Mouse (Mus musculus) forebrain, embryonic 12.5 days (tissue): ENCODE data around the gene Srcap. TPM values are rescaled to one million over a fixed set of nuclear protein-coding genes. Genes with fewer than 3 reads are reported as not detected.
"Not testable (repeated sequence)": the region's sequence is repeated elsewhere in the genome, so short reads cannot be mapped to it uniquely, and the experiment has no call there.

Source experiments
- ATAC-seq: fragments of 200-750 bp; cut with Nextera tagmentation; 2 replicates; pipeline ENCODE4 v1.8.0; 2017; ENCODE audit warnings: moderate TSS enrichment; ENCODE audit not compliant: low FRiP score
- H3K27ac ChIP-seq: fragments of 300-500 bp; sonication (generic); 2 replicates; pipeline ENCODE4 v1.5.1; 2016; ENCODE audit warnings: mild to moderate bottlenecking
- H3K27me3 ChIP-seq: fragments of 300-500 bp; sonication (generic); 2 replicates; pipeline ENCODE4 v1.6.1; 2016; ENCODE audit warnings: mild to moderate bottlenecking
- H3K36me3 ChIP-seq: fragments of 300-500 bp; sonication (generic); replicated peaks from 2 replicates; pipeline ENCODE4 v1.6.1; 2016; ENCODE audit warnings: mild to moderate bottlenecking
- H3K4me1 ChIP-seq: fragments of 300-500 bp; sonication (generic); 2 replicates; pipeline ENCODE4 v1.6.1; 2016
- H3K4me2 ChIP-seq: fragments of 300-500 bp; sonication (generic); 2 replicates; pipeline ENCODE4 v1.6.1; 2016; ENCODE audit warnings: mild to moderate bottlenecking, moderate library complexity
- H3K4me3 ChIP-seq: fragments of 300-500 bp; sonication (generic); replicated peaks from 2 replicates; pipeline ENCODE4 v1.5.1; 2016; ENCODE audit warnings: mild to moderate bottlenecking
- H3K9ac ChIP-seq: fragments of 300-500 bp; sonication (generic); 2 replicates; pipeline ENCODE4 v1.6.1; 2016; ENCODE audit warnings: mild to moderate bottlenecking
- H3K9me3 ChIP-seq: fragments of 300-500 bp; sonication (generic); 2 replicates; pipeline ENCODE4 v1.6.1; 2016
- WGBS: fragments of 180-500 bp; shearing (Covaris S2); methylation state at CpG from one replicate; pipeline ENCODE4 v1.1.7; 2016; 5-methylcytosine and 5-hydroxymethylcytosine counted together
- polyA plus RNA-seq: library from polyadenylated mRNA; unstranded; fragments of >200 nt; fragmentation: Nextera tagmentation; extraction: Ambion mirVana; gene quantifications from 2 replicates; pipeline ENCODE4 v1.2.1, GENCODE M21; 2016

Gene Srcap
- polyA plus RNA-seq: 87.4 and 92.1 TPM in 2 replicates

DNA sequence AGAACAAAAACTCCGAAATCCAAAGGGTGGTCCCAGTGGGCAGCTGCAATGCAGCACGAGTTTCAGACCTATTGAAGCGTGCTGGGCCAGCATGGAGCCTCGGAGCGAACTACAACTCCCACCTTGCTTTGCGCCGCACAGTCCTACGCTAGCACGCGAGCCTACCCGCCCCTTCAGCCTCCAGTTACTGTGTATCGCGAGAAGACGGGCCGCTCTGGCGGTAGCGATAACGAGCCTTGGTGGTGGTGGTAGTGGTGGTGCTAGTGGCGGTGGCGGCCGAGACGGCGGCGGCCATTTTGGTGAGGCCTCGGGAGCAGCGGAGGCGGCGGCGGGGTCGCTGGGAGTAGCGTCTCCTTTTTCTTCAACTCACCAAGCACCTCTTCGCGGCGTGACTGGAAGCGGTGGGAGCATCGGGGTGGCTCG, at the start of gene Srcap:
Srcap (plus strand) TSS at position 176 of the 423 bp plus-strand sequence.
- H3K27me3 ChIP-seq: no peaks in the 10 kb centered on the region
- WGBS: under 1% methylated on average over 37 of the region's 37 CpGs

DNA sequence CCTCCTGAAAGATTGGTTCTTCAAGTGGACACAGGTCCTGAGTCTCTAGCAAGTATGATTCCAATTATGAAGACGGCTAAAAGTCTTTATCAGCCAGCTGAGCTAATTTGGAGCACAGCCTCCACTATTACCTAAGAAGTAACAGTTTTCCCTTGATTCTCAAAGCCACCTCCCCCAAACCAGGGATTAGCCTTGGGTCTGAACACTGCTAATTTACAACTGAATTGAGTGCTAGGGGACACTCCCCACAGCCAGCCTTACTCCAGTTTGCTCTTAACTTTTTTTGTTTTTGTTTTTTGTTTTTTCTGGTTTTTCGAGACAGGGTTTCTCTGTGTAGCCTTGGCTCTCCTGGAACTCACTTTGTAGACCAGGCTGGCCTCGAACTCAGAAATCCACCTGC, 46.6 kb upstream of the Srcap start:
- Histone ChIP-seq H3K4me2 (no peak overlapping the region), H3K27ac (no peak overlapping the region), H3K9me3 (no peaks in the 10 kb centered on the region), H3K4me1 (peaks cover 12% of the 10 kb centered on the region), H3K4me3 (no peak overlapping the region), H3K9ac (no peak overlapping the region), H3K27me3 (no peaks in the 10 kb centered on the region), H3K36me3 (peaks cover 55% of the 10 kb centered on the region)
- no peak for ATAC-seq
- WGBS: 91% methylated on average over 3 of the region's 3 CpGs

More for the DNA sequence above, at the start of gene Srcap:
- ATAC-seq: peak; percentile 98
- Histone ChIP-seq H3K27ac (peak within 1 kb of the TSS; percentile 98), H3K4me3 (peak within 1 kb of the TSS; percentile 85), H3K9ac (peak within 1 kb of the TSS; percentile 88), H3K36me3 (peaks cover 21% of the 10 kb centered on the region), H3K9me3 (no peaks in the 10 kb centered on the region), H3K4me1 (peaks cover 22% of the 10 kb centered on the region), H3K4me2 (peak within 1 kb of the TSS; percentile 66)

DNA sequence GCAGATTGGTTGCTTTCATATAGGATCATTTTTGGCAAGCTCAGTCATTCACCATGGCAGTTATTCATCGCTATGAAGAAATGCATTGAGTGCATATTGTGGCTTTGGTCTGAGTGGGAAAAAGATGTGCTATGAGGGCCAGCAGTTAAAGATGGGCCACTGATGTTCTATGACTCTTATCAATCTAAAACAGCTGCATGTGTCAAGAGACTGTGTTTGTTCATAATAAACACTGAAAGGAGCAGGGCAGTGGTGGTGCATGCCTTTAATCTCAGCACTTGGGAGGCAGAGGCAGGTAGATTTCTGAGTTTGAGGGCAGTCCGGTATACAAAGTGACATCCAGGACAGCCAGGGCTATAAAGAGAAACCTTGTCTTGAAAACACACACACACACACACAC, 46.1 kb upstream of the Srcap start:
- H3K9ac ChIP-seq, H3K4me3 ChIP-seq, H3K4me2 ChIP-seq, H3K27ac ChIP-seq, H3K9me3 ChIP-seq, ATAC-seq, H3K27me3 ChIP-seq: not testable (repeated sequence)
- 96% methylated on average over 2 of the region's 2 CpGs for WGBS
- Histone ChIP-seq H3K4me1 (peaks cover 13% of the 10 kb centered on the region), H3K36me3 (peaks cover 50% of the 10 kb centered on the region)

DNA sequence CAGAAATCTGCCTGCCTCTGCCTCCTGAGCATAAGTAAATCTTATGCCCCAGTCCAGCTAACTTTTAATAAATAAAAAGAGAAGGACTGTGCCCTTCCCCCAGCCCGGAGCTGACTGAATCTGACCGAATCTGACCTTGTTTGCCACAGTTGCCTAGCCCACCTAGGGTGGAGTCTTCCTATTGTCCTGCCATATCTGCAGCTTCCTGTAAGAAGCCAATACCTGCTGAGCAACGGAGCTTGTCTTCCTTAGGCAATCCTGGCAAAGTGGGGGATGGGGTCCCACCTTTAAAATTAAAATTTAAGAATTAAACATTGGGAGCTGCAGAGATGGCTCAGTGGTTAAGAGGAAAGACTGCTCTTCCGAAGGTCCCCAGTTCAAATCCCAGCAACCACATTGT, 45.2 kb upstream of the Srcap start:
- peaks cover 13% of the 10 kb centered on the region for H3K4me1 ChIP-seq
- H3K9me3 ChIP-seq: no peaks in the 10 kb centered on the region
- 94% methylated on average over 4 of the region's 4 CpGs for WGBS
- no peak overlapping the region for H3K27ac ChIP-seq
- H3K4me3 ChIP-seq: no peak overlapping the region
- H3K27me3 ChIP-seq: no peaks in the 10 kb centered on the region
- H3K9ac ChIP-seq: no peak overlapping the region
- H3K36me3 ChIP-seq: peaks cover 46% of the 10 kb centered on the region
- no peak overlapping the region for H3K4me2 ChIP-seq
- no peak for ATAC-seq

DNA sequence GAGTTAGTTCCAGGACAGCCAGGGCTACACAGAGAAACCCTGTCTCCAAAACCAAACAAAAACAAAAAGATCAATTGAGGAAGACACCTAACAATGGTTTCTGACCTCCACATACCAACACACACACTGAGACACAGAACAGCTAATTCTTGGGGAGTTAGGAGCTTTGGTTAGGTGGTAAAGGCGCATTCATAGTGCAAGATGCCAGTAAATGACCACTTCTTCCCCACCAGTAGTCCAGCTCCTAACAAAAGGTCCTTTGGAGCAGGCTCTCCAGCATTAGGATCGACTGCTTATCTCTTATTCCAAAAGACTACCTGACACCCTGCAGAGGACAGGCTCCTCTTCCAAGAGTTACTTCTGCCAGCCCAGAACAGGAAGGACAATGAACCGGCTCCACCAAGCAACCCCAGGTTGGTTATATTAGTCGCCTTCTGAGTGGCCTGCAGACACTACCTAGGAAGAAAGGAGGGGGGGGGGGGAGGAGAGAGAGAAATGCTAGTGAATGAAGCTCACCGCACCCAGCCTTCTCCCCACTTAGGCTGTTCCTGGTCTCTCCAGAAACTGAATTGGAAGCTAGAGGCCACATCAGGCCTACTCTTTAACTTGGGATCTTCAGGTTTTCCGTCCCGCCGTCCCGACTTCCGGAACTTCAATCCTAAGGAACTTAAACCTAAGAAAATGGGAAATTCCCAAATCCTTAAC, 41.6 kb upstream of the Srcap start:
- peak; percentile 18; the same call in 1 of the 2 replicates for ATAC-seq
- Histone ChIP-seq H3K4me1 (peaks cover 22% of the 10 kb centered on the region), H3K4me2 (peak overlapping the region; percentile 94), H3K9me3 (no peaks in the 10 kb centered on the region), H3K4me3 (peak overlapping the region; percentile 79), H3K36me3 (peaks cover 53% of the 10 kb centered on the region), H3K27me3 (no peaks in the 10 kb centered on the region), H3K27ac (peak overlapping the region; percentile 99), H3K9ac (peak overlapping the region; percentile 94)
- 5% methylated on average over 10 of the region's 10 CpGs for WGBS

DNA sequence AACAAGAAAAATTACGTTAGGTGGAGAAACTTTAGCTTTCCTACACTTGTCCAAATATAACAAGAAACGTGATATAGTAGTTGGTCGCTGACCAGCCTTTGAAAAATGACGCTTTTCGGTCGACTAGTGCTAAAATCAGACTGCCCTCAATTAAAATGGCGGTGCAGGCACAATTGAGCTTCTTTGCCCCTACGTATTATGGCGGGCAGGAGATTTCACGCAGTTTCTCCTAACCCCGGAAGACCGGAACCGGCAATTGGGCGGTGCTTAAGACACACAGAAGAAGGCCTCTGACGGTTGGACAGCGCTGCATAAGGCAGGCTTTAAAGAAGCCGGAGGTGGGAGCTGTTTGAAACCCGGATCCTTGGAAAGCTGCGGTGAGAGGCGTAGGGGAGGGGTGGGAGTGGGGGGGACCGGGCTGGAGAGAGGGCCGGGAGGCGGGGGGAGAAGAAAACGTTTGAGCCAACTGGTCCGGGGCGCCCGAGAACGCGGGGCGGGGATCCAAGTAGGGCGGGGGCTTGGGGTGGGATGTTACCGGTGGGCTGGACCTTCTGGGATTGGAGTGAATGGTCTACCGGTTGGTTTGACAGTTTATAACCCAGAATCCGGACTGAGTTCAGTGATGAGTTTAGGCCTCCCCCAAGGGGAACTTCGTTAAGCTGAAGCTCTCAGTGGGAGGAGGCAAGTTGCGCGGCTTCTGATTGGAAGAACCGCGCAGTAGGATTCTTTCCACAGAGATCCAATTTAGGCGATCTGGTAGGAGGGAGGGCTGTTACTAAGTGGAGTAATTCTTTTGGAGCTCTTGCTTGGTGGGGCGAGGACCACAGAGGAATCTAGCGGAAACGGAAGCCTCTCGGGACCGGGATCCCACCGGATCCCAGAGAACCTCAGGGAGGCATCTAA, 40.8 kb upstream of the Srcap start:
- peak; percentile 95 for ATAC-seq
- Histone ChIP-seq H3K9ac (peak overlapping the region; percentile 94), H3K27me3 (no peaks in the 10 kb centered on the region), H3K27ac (peak overlapping the region; percentile 99), H3K4me1 (peaks cover 22% of the 10 kb centered on the region), H3K4me3 (peak overlapping the region; percentile 79), H3K36me3 (peaks cover 53% of the 10 kb centered on the region), H3K4me2 (peak overlapping the region; percentile 94), H3K9me3 (no peaks in the 10 kb centered on the region)
- WGBS: under 1% methylated on average over 46 of the region's 46 CpGs

DNA sequence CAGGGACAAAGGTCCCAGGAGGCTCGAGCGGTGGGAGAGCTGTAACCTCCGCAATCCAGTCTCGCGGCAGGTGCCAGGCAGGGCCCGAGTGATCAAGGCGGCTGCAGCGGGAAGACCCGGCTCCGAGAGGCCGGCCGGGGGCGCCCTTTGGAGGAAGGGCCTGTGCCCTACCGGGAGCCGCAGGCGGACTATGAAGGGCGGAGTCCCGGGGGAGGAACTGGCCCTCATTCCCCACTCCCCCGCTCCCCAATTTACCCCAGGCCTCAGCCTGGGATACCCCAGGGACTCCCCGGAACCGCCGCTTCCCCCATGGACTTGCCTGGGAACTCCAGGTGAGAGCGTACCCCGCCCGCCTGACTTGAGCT, 40.2 kb upstream of the Srcap start:
- Histone ChIP-seq H3K4me3 (peak overlapping the region; percentile 79), H3K27ac (peak overlapping the region; percentile 99), H3K36me3 (peaks cover 54% of the 10 kb centered on the region), H3K9ac (peak overlapping the region; percentile 94), H3K27me3 (no peaks in the 10 kb centered on the region), H3K9me3 (no peaks in the 10 kb centered on the region), H3K4me1 (peaks cover 24% of the 10 kb centered on the region), H3K4me2 (peak overlapping the region; percentile 94)
- ATAC-seq: peak; percentile 27
- 0% methylated on average over 24 of the region's 25 CpGs for WGBS

DNA sequence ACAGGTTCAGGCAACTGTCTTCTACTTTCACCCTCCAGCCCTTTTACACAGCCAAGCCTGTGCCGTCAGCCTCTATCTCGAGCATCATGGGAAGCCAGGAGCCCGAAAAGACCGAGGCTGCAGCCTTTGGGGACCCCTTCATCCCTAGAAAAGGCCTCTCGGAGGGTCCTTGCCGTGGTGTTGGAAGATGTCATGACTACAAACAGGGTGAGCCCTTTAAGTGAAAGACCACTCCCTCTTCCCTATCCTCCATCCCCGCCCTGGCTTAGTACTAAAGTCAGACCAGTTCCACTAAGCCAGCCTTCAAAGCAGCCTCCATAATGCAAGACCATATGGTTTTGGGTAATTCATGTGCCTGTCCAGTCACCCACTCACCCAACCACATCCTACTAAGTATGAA, 39.7 kb upstream of the Srcap start:
- peaks cover 53% of the 10 kb centered on the region for H3K36me3 ChIP-seq

DNA sequence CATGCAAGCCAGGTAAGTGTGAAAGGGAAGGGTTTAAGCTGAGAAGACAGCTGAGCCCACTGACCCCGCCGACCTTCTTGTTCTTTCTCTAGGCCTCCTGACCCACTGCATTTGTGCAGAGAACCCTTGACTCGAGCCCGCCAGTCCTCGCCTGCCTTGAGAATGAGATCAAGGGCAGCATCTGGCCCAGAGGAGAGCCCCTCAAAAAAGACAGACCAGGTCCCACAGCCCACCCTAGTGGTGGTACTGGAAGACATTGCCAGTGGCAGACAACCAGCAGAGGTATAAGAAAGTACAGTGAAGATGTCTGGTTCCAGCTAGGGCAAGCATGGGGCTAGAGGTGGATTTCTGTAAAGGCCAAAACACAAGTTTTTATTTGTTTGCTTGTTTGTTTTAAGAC, 38.1 kb upstream of the Srcap start:
- no peaks in the 10 kb centered on the region for H3K9me3 ChIP-seq
- H3K4me1 ChIP-seq: peaks cover 33% of the 10 kb centered on the region
- H3K4me3 ChIP-seq: no peak overlapping the region
- H3K27ac ChIP-seq: no peak overlapping the region
- H3K4me2 ChIP-seq: no peak overlapping the region
- peaks cover 42% of the 10 kb centered on the region for H3K36me3 ChIP-seq
- no peak for ATAC-seq
- no peaks in the 10 kb centered on the region for H3K27me3 ChIP-seq
- H3K9ac ChIP-seq: no peak overlapping the region
- WGBS: 88% methylated on average over 5 of the region's 5 CpGs

More for the DNA sequence above, 39.7 kb upstream of the Srcap start:
- 0% methylated on average over 7 of the region's 7 CpGs for WGBS
- H3K9ac ChIP-seq: peak overlapping the region; percentile 94
- H3K27me3 ChIP-seq: no peaks in the 10 kb centered on the region
- H3K4me1 ChIP-seq: peaks cover 28% of the 10 kb centered on the region
- H3K27ac ChIP-seq: peak overlapping the region; percentile 99
- H3K4me3 ChIP-seq: peak overlapping the region; percentile 79
- ATAC-seq: no peak
- no peaks in the 10 kb centered on the region for H3K9me3 ChIP-seq
- peak overlapping the region; percentile 94 for H3K4me2 ChIP-seq

DNA sequence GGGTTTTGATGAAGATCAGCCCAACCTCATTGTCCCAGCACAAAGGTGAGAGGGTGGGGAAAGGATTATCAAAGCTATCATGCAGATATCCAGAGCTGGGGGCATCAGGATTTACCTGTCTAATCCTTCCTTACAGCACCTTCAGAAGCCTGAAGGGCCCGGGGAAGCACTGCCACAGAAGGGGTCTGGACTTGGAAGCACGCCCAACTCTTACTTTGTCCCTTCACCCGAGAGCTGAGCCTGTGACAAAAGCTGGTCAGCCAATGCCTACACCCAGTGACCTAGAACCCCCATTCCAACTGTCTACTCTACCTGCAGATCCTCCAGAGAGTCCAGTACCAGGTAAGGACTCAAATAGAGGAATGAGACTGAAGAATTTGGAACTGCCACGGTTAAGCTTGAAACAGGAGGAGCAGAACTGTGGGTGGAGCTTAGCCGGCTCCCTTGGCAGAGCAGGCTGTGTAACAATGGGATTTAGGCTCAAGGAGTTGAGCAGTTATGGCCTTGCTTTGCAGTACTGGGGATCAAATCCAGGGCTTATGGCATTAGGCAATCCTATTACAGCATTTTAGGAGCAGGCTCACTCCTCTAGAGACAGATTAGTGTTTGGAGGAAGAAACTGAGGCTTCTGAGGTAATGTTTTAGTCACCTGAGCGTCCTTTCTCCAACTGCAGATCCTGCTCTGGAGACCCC, 37.3 kb upstream of the Srcap start:
- 83% methylated on average over 6 of the region's 6 CpGs for WGBS
- no peak overlapping the region for H3K27ac ChIP-seq
- peaks cover 29% of the 10 kb centered on the region for H3K4me1 ChIP-seq
- H3K4me3 ChIP-seq: no peak overlapping the region
- no peaks in the 10 kb centered on the region for H3K27me3 ChIP-seq
- no peak overlapping the region for H3K9ac ChIP-seq
- ATAC-seq: no peak
- H3K4me2 ChIP-seq: no peak overlapping the region
- peaks cover 38% of the 10 kb centered on the region for H3K36me3 ChIP-seq
- no peaks in the 10 kb centered on the region for H3K9me3 ChIP-seq

DNA sequence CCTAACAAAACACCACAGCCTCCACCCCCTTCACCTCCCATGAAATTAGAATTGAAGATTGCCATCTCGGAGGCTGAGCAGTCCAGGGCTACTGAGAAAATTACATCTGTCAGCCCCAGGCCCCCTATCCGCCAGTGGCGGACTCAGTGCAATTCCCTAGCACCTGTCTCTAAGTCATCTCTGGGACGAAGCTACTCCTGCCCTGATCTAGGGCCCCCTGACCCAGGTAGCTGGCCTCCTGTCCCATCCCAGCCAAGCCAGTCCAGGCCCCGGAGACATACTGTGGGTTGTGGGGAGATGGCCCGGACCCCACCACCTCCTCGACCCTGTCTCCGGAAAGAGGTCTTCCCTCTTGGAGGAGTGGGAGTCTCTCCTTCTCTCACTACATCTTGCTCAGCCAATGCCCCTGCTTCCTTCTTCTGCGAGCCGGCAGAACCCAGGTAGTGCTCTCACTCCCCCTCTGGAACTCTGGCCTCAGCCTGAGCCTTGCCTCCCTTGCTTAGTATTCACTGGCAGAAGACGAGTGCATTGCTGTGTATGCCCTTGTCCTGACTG, 36.5 kb upstream of the Srcap start:
- H3K27me3 ChIP-seq: no peaks in the 10 kb centered on the region
- peaks cover 38% of the 10 kb centered on the region for H3K36me3 ChIP-seq
- no peak overlapping the region for H3K4me3 ChIP-seq
- H3K9ac ChIP-seq: no peak overlapping the region
- no peak for ATAC-seq
- WGBS: 92% methylated on average over 11 of the region's 11 CpGs
- no peak overlapping the region for H3K27ac ChIP-seq
- H3K4me1 ChIP-seq: peaks cover 29% of the 10 kb centered on the region
- no peak overlapping the region for H3K4me2 ChIP-seq
- no peaks in the 10 kb centered on the region for H3K9me3 ChIP-seq

DNA sequence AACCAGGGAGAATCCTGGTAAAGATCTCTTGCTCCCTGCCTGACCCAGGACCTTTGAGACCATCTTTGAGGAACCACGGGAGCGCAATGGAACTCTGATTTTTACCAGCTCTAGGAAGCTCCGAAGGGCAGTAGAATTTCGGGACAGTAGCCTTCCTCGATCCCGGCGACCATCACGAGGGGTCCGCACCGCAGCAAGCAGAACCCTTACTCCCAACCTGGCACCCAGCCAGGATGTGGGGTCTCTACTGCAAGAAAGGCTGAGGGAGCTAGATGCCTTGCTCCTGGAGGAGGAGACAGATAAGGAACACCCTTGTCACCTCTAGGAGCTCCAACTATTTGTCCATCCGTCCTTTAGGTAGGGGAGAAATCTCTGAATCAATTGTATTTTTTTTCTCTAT, 35.4 kb upstream of the Srcap start:
- no peaks in the 10 kb centered on the region for H3K27me3 ChIP-seq
- H3K9ac ChIP-seq: no peak overlapping the region
- H3K4me3 ChIP-seq: no peak overlapping the region
- ATAC-seq: no peak
- H3K27ac ChIP-seq: no peak overlapping the region
- peaks cover 38% of the 10 kb centered on the region for H3K4me1 ChIP-seq
- 94% methylated on average over 11 of the region's 11 CpGs for WGBS
- H3K36me3 ChIP-seq: peaks cover 38% of the 10 kb centered on the region
- H3K4me2 ChIP-seq: no peak overlapping the region
- H3K9me3 ChIP-seq: no peaks in the 10 kb centered on the region
